In genomic region chr13:28720169-28720568, GRCm38 (mm10) we compare ENCODE assay signal across 10 mouse cellular contexts.
DNase-seq lines count a peak whose midpoint lies in the region; ATAC-seq lines count a peak whose summit lies in the region.
"Had no signal": no experiment of that assay in that cellular context is flagged by ENCODE, and none has a peak within 500 bp of the region (broad histone marks: within the 10 kb centered on the region; RNA-seq: fewer than 3 reads in every experiment).

No protein-coding gene starts in this region.

- H3K4me2 ChIP-seq in forebrain, embryonic 14.5 days (ENCODE audit: low read length) = peak overlapping the region; percentile 18; the same call in 1 of the 2 replicates
- H3K4me2 ChIP-seq in midbrain, embryonic 15.5 days = 0 out of 2 replicates have a peak overlapping the region, but pooled peaks have one; percentile 17
- H3K4me2 ChIP-seq in liver, embryonic 11.5 days = no peak overlapping the region

- WGBS in forebrain, embryonic 14.5 days = 43% methylated on average over 11 of the region's 11 CpGs
- WGBS in midbrain, embryonic 15.5 days = 58% methylated on average over 11 of the region's 11 CpGs
- WGBS in liver, embryonic 11.5 days = 62% methylated on average over 11 of the region's 11 CpGs

- peak overlapping the region; percentile 18; the same call in 1 of the 2 replicates for H3K9ac ChIP-seq in forebrain, embryonic 14.5 days (ENCODE audit: low read length)
- no peak overlapping the region for H3K9ac ChIP-seq in midbrain, embryonic 15.5 days
- no peak overlapping the region for H3K9ac ChIP-seq in liver, embryonic 11.5 days (ENCODE audit: low read depth, low read length)

- H3K27me3 ChIP-seq in forebrain, embryonic 14.5 days (replicated peaks; ENCODE audit: control insufficient read depth, insufficient read depth, low read length) = no peaks in the 10 kb centered on the region
- H3K27me3 ChIP-seq in midbrain, embryonic 15.5 days (replicated peaks) = no peaks in the 10 kb centered on the region
- no peaks in the 10 kb centered on the region for H3K27me3 ChIP-seq in liver, embryonic 11.5 days (replicated peaks; ENCODE audit: control insufficient read depth, insufficient read depth, low read length)
- H3K27me3 ChIP-seq: CH12.LX had no signal

- no peaks in the 10 kb centered on the region for H3K9me3 ChIP-seq in forebrain, embryonic 14.5 days (replicated peaks; ENCODE audit: control insufficient read depth, low read length)
- H3K9me3 ChIP-seq in midbrain, embryonic 15.5 days = no peaks in the 10 kb centered on the region
- no peaks in the 10 kb centered on the region for H3K9me3 ChIP-seq in liver, embryonic 11.5 days (ENCODE audit: control insufficient read depth, low read length)

- H3K4me3 ChIP-seq in forebrain, embryonic 14.5 days (ENCODE audit: low read depth, low read length) = no peak overlapping the region
- no peak overlapping the region for H3K4me3 ChIP-seq in midbrain, embryonic 15.5 days
- H3K4me3 ChIP-seq in liver, embryonic 11.5 days (ENCODE audit: low read depth, low read length) = no peak overlapping the region

- peak overlapping the region; percentile 93 for H3K27ac ChIP-seq in forebrain, embryonic 14.5 days (ENCODE audit: low read depth, low read length)
- H3K27ac ChIP-seq in midbrain, embryonic 15.5 days = peak overlapping the region; percentile 80
- H3K27ac ChIP-seq in liver, embryonic 11.5 days (ENCODE audit: low read depth, low read length) = no peak overlapping the region

- no peaks in the 10 kb centered on the region for H3K36me3 ChIP-seq in forebrain, embryonic 14.5 days (ENCODE audit: control insufficient read depth, insufficient read depth, low read length)
- H3K36me3 ChIP-seq in midbrain, embryonic 15.5 days (replicated peaks) = no peaks in the 10 kb centered on the region
- H3K36me3 ChIP-seq in liver, embryonic 11.5 days (ENCODE audit: control insufficient read depth, insufficient read depth, low read length) = no peaks in the 10 kb centered on the region

- peak; percentile 80 for DNase-seq in heart, adult 11 months
- DNase-seq in heart, adult 18-20 months = no peak
- peak; percentile 60 for DNase-seq in CD4-positive helper T cell, adult 2 months (ENCODE audit: low read depth, low spot score)
- peak; percentile 73 for DNase-seq in forebrain, embryonic 14.5 days (ENCODE audit: low spot score)
- DNase-seq in liver, embryonic 11.5 days (ENCODE audit: low spot score) = no peak
- no peak for DNase-seq in urinary bladder, postnatal 36 days (ENCODE audit: low spot score in 2 of 2)
- DNase-seq in testis, postnatal 10 days (ENCODE audit: low spot score) = no peak
- DNase-seq: adrenal gland, postnatal 25 days had no signal

- H3K4me1 ChIP-seq in forebrain, embryonic 14.5 days (ENCODE audit: control insufficient read depth, insufficient read depth, low read length) = peaks cover 57% of the 10 kb centered on the region
- peaks cover 49% of the 10 kb centered on the region for H3K4me1 ChIP-seq in midbrain, embryonic 15.5 days
- H3K4me1 ChIP-seq in liver, embryonic 11.5 days (replicated peaks; ENCODE audit: control insufficient read depth, insufficient read depth, low read length) = peaks cover 8% of the 10 kb centered on the region

- ATAC-seq in forebrain, embryonic 14.5 days = peak; percentile 10; the same call in 1 of the 2 replicates
- no peak for ATAC-seq in midbrain, embryonic 15.5 days (replicated peaks)
- no peak for ATAC-seq in liver, embryonic 11.5 days (replicated peaks; ENCODE audit: low FRiP score)

Comparison
In these comparisons a context has a peak if more than half of its experiments do, and no peak if none do; other contexts are left out.
1. DNase-seq: peak in heart, adult 11 months (single experiment), CD4-positive helper T cell, adult 2 months (single experiment) and forebrain, embryonic 14.5 days (single experiment); none in heart, adult 18-20 months (0 of 2), liver, embryonic 11.5 days (single experiment), urinary bladder, postnatal 36 days (0 of 2) and testis, postnatal 10 days (single experiment).